Mouse (Mus musculus): ENCODE measurements at regions not wholly inside any gene's neighbourhood (a gene's known extent, or its start where the extent isn't known, plus 50 kb on each side); places are given as distances from the start of the nearest gene placed in this dataset.

GRCm38 (mm10) chr2:48718261-48718660, 95.6 kb upstream of the Acvr2a start:
- peak in 1 of 2 experiments; percentile 21 for DNase-seq (ENCODE audit: low spot score in 2 of 2)

GRCm38 (mm10) chr2:48730780-48731179, 83.1 kb upstream of the Acvr2a start:
- DNase-seq (ENCODE audit: low spot score in 2 of 2), result no peak

- DNase-seq (ENCODE audit: low spot score in 2 of 2), result no peak
Measured at GRCm38 (mm10) chr2:48733936-48734335, 80.0 kb upstream of the Acvr2a start.

GRCm38 (mm10) chr2:48734521-48734920, 79.4 kb upstream of the Acvr2a start:
- DNase-seq (ENCODE audit: low spot score in 2 of 2), result no peak

- DNase-seq (ENCODE audit: low spot score in 2 of 2), result no peak
Measured at GRCm38 (mm10) chr2:48736312-48736711, 77.6 kb upstream of the Acvr2a start.

Data from layer of hippocampus, adult 8-10 months (tissue).